Mouse (Mus musculus) MEL (cell line): Measurements from ENCODE around the gene H2-Q10. TPM values are rescaled to one million over a fixed set of nuclear protein-coding genes. Genes with fewer than 3 reads are reported as not detected.
A peak's percentile ranks its signal among the peaks of the same experiment; 100 is the strongest.
"Not testable (repeated sequence)": the region's sequence is repeated elsewhere in the genome, so short reads cannot be mapped to it uniquely, and the experiment has no call there.

Source experiments
- DNase-seq: peaks from one replicate; pipeline ENCODE4 v3.0.0; 2011; ENCODE audit warnings: low read depth, low spot score
- H3K27ac ChIP-seq: 2 replicates; pipeline ENCODE4 v1.5.1; 2012; ENCODE audit warnings: low read depth, mild to moderate bottlenecking, control low read depth, low read length, moderate library complexity; ENCODE audit not compliant: control insufficient read depth
- H3K27me3 ChIP-seq, 2 experiments: fragments of 150-350 bp in 1 of 2; sonication (generic) in 1 of 2; 2 replicates each; pipeline ENCODE4 v1.6.1; 2012; ENCODE audit warnings: low read length in 2 of 2, mild to moderate bottlenecking in 2 of 2, improper control_type of control experiment in 1 of 2, moderate library complexity in 1 of 2; ENCODE audit not compliant: insufficient read depth in 2 of 2, control insufficient read depth in 1 of 2
- H3K36me3 ChIP-seq, 2 experiments: 2 replicates each; pipeline ENCODE4 v1.6.1; 2012 to 2014; ENCODE audit warnings: low read length in 2 of 2, improper control_type of control experiment in 1 of 2, inconsistent platforms in 1 of 2, mild to moderate bottlenecking in 1 of 2; ENCODE audit not compliant: insufficient read depth in 2 of 2, control insufficient read depth in 1 of 2
- H3K4me1 ChIP-seq, 2 experiments: fragments of 150-350 bp in 1 of 2; sonication (generic) in 1 of 2; 2 replicates each; pipeline ENCODE4 v1.6.1; 2012; ENCODE audit warnings: low read length in 2 of 2, improper control_type of control experiment in 1 of 2, mild to moderate bottlenecking in 1 of 2; ENCODE audit not compliant: insufficient read depth in 2 of 2, control insufficient read depth in 1 of 2
- H3K4me3 ChIP-seq, 2 experiments: fragments of 150-350 bp in 1 of 2; sonication (generic) in 1 of 2; 2 replicates each; pipeline ENCODE4 v1.5.1; 2012; ENCODE audit warnings: low read depth in 2 of 2, low read length in 2 of 2, mild to moderate bottlenecking in 2 of 2, moderate library complexity in 2 of 2, control low read depth in 1 of 2, improper control_type of control experiment in 1 of 2; ENCODE audit not compliant: control insufficient read depth in 1 of 2, insufficient read depth in 1 of 2
- H3K79me2 ChIP-seq: 2 replicates; pipeline ENCODE4 v1.6.1; 2012; ENCODE audit warnings: mild to moderate bottlenecking, low read length, moderate library complexity; ENCODE audit not compliant: control insufficient read depth, poor library complexity, insufficient read depth
- H3K9ac ChIP-seq: 2 replicates; pipeline ENCODE4 v1.6.1; 2012; ENCODE audit warnings: low read depth, mild to moderate bottlenecking, control low read depth, low read length, moderate library complexity; ENCODE audit not compliant: control insufficient read depth, poor library complexity, severe bottlenecking
- H3K9me3 ChIP-seq: fragments of 150-350 bp; sonication (generic); replicated peaks from 2 replicates; pipeline ENCODE4 v1.6.1; 2012; ENCODE audit warnings: mild to moderate bottlenecking, low read length, improper control_type of control experiment, moderate library complexity; ENCODE audit not compliant: insufficient read depth
- BHLHE40 ChIP-seq: IDR thresholded peaks from 2 replicates; pipeline ENCODE4 v1.6.1; 2012; ENCODE audit warnings: low read depth, mild to moderate bottlenecking, inconsistent platforms, low read length, improper control_type of control experiment, borderline replicate concordance
- CTCF ChIP-seq, 3 experiments: IDR thresholded peaks in 2 of 3; conservative IDR thresholded peaks in 1 of 3; 2 replicates each; pipeline ENCODE4 v1.5.1; 2011 to 2012; ENCODE audit warnings: low read length in 3 of 3, low read depth in 2 of 3, mild to moderate bottlenecking in 2 of 3, improper control_type of control experiment in 1 of 3, inconsistent platforms in 1 of 3, mixed read lengths in 1 of 3, moderate library complexity in 1 of 3; ENCODE audit not compliant: control insufficient read depth in 1 of 3, insufficient read depth in 1 of 3, poor library complexity in 1 of 3, severe bottlenecking in 1 of 3
- ELF1 ChIP-seq: IDR thresholded peaks from 2 replicates; pipeline ENCODE4 v1.6.1; 2014; ENCODE audit warnings: low read depth, mild to moderate bottlenecking, inconsistent platforms, low read length, improper control_type of control experiment, moderate library complexity
- ETS1 ChIP-seq: IDR thresholded peaks from 2 replicates; pipeline ENCODE4 v1.6.1; 2012; ENCODE audit warnings: low read depth, mild to moderate bottlenecking, inconsistent platforms, low read length, improper control_type of control experiment, moderate library complexity
- GATA1 ChIP-seq: IDR thresholded peaks from 2 replicates; pipeline ENCODE4 v1.6.1; 2011; ENCODE audit warnings: low read depth, low read length, improper control_type of control experiment
- KAT2A ChIP-seq: conservative IDR thresholded peaks from 2 replicates; pipeline ENCODE4 v1.6.1; 2012; ENCODE audit warnings: low read depth, low read length, improper control_type of control experiment, inconsistent platforms
- MAX ChIP-seq: IDR thresholded peaks from 2 replicates; pipeline ENCODE4 v1.6.1; 2011; ENCODE audit warnings: low read length, improper control_type of control experiment
- MAZ ChIP-seq: IDR thresholded peaks from 2 replicates; pipeline ENCODE4 v1.6.1; 2012; ENCODE audit warnings: low read depth, mild to moderate bottlenecking, inconsistent platforms, low read length, improper control_type of control experiment
- MEF2A ChIP-seq: IDR thresholded peaks from 2 replicates; pipeline ENCODE4 v1.6.1; 2014; ENCODE audit warnings: low read depth, mild to moderate bottlenecking, inconsistent platforms, low read length, improper control_type of control experiment; ENCODE audit not compliant: poor library complexity, insufficient replicate concordance, severe bottlenecking; ENCODE audit errors: extremely low read depth
- MYB ChIP-seq: IDR thresholded peaks from 2 replicates; pipeline ENCODE4 v1.6.1; 2011; ENCODE audit warnings: mild to moderate bottlenecking, low read depth, low read length, improper control_type of control experiment
- RAD21 ChIP-seq: IDR thresholded peaks from 2 replicates; pipeline ENCODE4 v1.6.1; 2011; ENCODE audit warnings: mild to moderate bottlenecking, low read depth, low read length, improper control_type of control experiment
- SMC3 ChIP-seq: IDR thresholded peaks from 2 replicates; pipeline ENCODE4 v1.6.1; 2011; ENCODE audit warnings: low read depth, low read length, improper control_type of control experiment
- TBP ChIP-seq: IDR thresholded peaks from 2 replicates; pipeline ENCODE4 v1.8.0; 2011; ENCODE audit warnings: low read depth, low read length, improper control_type of control experiment
- ZC3H11A ChIP-seq: IDR thresholded peaks from 2 replicates; pipeline ENCODE4 v1.6.1; 2012; ENCODE audit warnings: low read depth, mild to moderate bottlenecking, inconsistent platforms, low read length, improper control_type of control experiment
- polyA plus RNA-seq, 2 experiments: library from polyadenylated mRNA; stranded (reverse) in 1 of 2; unstranded in 1 of 2; fragments of >175 nt in 1 of 2; fragments of >200 nt in 1 of 2; gene quantifications; 2 replicates each; pipeline versions ENCODE4 v1.2.1 to v1.2.4; 2012; ENCODE audit warnings: low replicate concordance in 2 of 2, low read depth in 1 of 2; ENCODE audit not compliant: insufficient read length in 2 of 2, insufficient read depth in 1 of 2, missing spikeins in 1 of 2
- total RNA-seq: library from RNA; depleted of rRNA; stranded (reverse); fragments of 300-350 nt; gene quantifications from 2 replicates; pipeline ENCODE4 v1.2.3, GENCODE M21; 2012

The H2-Q10 gene
- total and polyA plus RNA-seq, 3 experiments, result 0.15 to 8.9 TPM; not detected in 1

DNA sequence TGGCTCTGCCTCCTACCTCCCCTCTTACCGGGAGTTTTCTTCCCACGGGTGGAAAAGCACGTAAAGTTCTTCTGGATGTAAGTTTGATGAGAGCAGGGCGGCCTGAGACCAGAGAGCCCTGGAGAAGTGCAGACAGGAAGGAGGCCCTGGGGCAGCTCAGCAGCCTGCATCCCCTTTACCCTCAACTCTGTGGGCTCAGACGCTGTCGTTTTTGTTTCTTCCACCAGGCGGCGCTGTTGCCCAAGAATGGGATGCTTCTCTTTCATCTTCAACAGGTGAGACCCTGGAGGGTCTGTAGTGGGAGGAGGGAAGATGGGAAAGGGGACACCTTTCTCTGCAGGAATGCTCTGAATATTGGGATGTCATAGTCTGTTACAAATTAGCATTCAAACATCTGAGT lies 4.2 kb upstream of the H2-Q10 start:
- H3K79me2 ChIP-seq, H3K4me3 ChIP-seq, H3K4me1 ChIP-seq, H3K9me3 ChIP-seq, DNase-seq, H3K36me3 ChIP-seq, H3K27ac ChIP-seq, H3K27me3 ChIP-seq, H3K9ac ChIP-seq: not testable (repeated sequence)
- peak; percentile 6 for TF ChIP-seq RAD21
- peak in 2 of 3 experiments; percentile 36 to 54; a peak in 4 of 6 replicates for TF ChIP-seq CTCF (IDR thresholded peaks at IDR 0.05 in 2 of 3, conservative IDR thresholded peaks at IDR 0.05 in 1 of 3; ENCODE audit: control insufficient read depth in 1 of 3, insufficient read depth in 1 of 3, low read depth in 2 of 3, low read length in 3 of 3, poor library complexity in 1 of 3, severe bottlenecking in 1 of 3)

DNA sequence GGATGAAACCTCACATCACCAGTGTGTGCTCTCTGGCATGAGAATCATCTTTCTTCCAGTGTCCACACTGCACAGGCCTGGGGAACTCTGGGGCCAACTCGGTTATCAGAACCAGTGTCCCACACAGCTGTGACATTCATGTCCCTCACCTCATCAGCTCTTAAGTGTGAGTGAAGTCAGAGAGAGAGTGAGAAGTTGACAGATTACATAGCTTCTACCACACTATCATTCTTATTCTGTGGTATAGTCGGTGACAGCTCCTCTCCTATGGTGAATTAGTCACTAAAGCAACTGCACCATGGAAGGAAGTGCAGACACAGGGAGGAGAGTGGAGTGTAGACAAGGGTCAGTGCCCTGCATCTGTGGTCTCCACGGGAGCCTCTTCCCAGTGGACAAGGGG lies 953 bp upstream of the H2-Q10 start:
- not testable (repeated sequence) for DNase-seq, H3K27me3 ChIP-seq, H3K4me1 ChIP-seq, H3K9ac ChIP-seq, H3K27ac ChIP-seq, H3K9me3 ChIP-seq, H3K4me3 ChIP-seq, H3K36me3 ChIP-seq, H3K79me2 ChIP-seq

DNA sequence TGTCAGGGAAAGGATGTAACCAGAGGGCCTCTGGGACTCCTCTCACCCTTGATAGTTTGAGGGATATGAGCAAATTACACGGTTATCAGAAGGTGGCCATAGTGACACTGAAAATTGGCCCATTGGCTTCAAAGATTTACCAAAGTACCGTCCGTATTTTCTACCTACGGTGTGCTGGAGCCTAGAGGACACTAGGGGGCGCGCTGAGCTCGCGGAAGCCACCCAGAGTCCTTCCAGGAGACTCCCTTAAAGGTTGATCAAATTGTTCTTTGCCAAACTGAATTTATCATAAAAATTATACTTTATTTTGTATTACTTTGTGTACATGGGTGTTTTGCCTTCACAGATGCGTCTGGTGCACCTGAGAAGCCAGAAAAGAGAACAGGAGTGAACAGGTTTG lies 14.2 kb downstream of the H2-Q10 start:
- no peaks in the 10 kb centered on the region for H3K79me2 ChIP-seq
- H3K36me3 ChIP-seq, result no peaks in the 10 kb centered on the region
- H3K9ac ChIP-seq, result no peak overlapping the region
- H3K4me1 ChIP-seq, result no peaks in the 10 kb centered on the region
- no peaks in the 10 kb centered on the region for H3K27me3 ChIP-seq
- DNase-seq, result peak; percentile 63
- H3K4me3 ChIP-seq, result no peak overlapping the region
- H3K9me3 ChIP-seq, result no peaks in the 10 kb centered on the region
- no peak overlapping the region for H3K27ac ChIP-seq
- peak; percentile 83 to 97 (median 95) for TF ChIP-seq CTCF (IDR thresholded peaks at IDR 0.05 in 2 of 3, conservative IDR thresholded peaks at IDR 0.05 in 1 of 3; ENCODE audit: control insufficient read depth in 1 of 3, insufficient read depth in 1 of 3, low read depth in 2 of 3, low read length in 3 of 3, poor library complexity in 1 of 3, severe bottlenecking in 1 of 3)
- TF ChIP-seq ZC3H11A, result peak; percentile 56
- TF ChIP-seq MAX, result no peak
- TF ChIP-seq RAD21, result peak; percentile 85
- no peak for TF ChIP-seq TBP
- peak; percentile 57 for TF ChIP-seq SMC3
- TF ChIP-seq BHLHE40, result no peak
- TF ChIP-seq GATA1, result no peak

DNA sequence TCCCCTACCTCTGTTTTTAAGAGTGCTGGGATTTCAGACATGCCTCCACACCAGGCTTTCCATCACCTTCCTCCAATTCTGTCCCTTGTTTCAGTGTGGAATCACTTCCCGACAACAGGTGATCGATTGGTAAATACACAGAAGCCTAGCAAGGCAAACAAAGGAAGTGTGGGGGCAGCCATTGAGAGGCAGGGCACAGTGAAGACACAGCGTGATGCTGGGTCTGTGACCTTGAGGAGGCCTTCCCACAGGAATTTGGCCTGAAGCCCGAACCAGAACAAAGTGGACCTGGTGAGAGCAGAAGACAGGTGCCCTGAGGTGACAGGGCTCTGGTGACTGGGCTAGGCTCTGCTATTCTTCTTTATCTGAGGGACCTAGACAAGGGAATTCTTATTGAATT lies 15.8 kb downstream of the H2-Q10 start:
- no peaks in the 10 kb centered on the region for H3K79me2 ChIP-seq
- no peak overlapping the region for H3K27ac ChIP-seq
- no peak overlapping the region for H3K4me3 ChIP-seq
- no peak for DNase-seq
- H3K9ac ChIP-seq, result no peak overlapping the region
- H3K27me3 ChIP-seq, result no peaks in the 10 kb centered on the region
- no peak for TF ChIP-seq MAX
- TF ChIP-seq ZC3H11A, result no peak
- no peak for TF ChIP-seq ELF1
- no peak for TF ChIP-seq MYB
- TF ChIP-seq MEF2A, result no peak
- no peak for TF ChIP-seq KAT2A
- TF ChIP-seq ETS1, result no peak
- TF ChIP-seq MAZ, result no peak
- H3K9me3 ChIP-seq, result no peaks in the 10 kb centered on the region
- H3K4me1 ChIP-seq, result no peaks in the 10 kb centered on the region
- no peaks in the 10 kb centered on the region for H3K36me3 ChIP-seq
